Mouse (Mus musculus) C2C12 (cell line): ENCODE measurements around the gene Ndufb3. TPM values are rescaled to one million over a fixed set of nuclear protein-coding genes. Genes with fewer than 3 reads are reported as not detected.

Source experiments
- H3K27me3 ChIP-seq: one replicate; pipeline ENCODE4 v1.6.1; 2011; ENCODE audit not compliant: control insufficient read depth, insufficient read depth, insufficient read length
- H3K36me3 ChIP-seq: one replicate; pipeline ENCODE4 v1.6.1; 2011; ENCODE audit not compliant: control insufficient read depth, insufficient read depth
- H3K4me3 ChIP-seq: one replicate; pipeline ENCODE4 v1.5.1; 2011; ENCODE audit warnings: mild to moderate bottlenecking, control low read depth; ENCODE audit not compliant: poor library complexity, insufficient read depth, severe bottlenecking
- H3K79me2 ChIP-seq: one replicate; pipeline ENCODE4 v1.6.1; 2011; ENCODE audit not compliant: control insufficient read depth, insufficient read depth
- H3K79me3 ChIP-seq: one replicate; pipeline ENCODE4 v1.6.1; 2011; ENCODE audit warnings: low read depth, control low read depth
- H3ac ChIP-seq: one replicate; pipeline ENCODE3; 2011; ENCODE audit warnings: low read depth; ENCODE audit not compliant: control insufficient read depth, insufficient read length
- CEBPB ChIP-seq: IDR thresholded peaks from one replicate; pipeline ENCODE4 v1.6.1; 2011; ENCODE audit warnings: low read depth, mild to moderate bottlenecking, control low read depth, moderate library complexity
- CTCF ChIP-seq: IDR thresholded peaks from one replicate; pipeline ENCODE4 v1.5.1; 2011; ENCODE audit not compliant: control insufficient read depth, insufficient read depth, insufficient read length
- FOSL1 ChIP-seq: IDR thresholded peaks from one replicate; pipeline ENCODE4 v1.8.0; 2011; ENCODE audit warnings: mild to moderate bottlenecking, low read length; ENCODE audit not compliant: poor library complexity, insufficient read depth, severe bottlenecking
- MAX ChIP-seq: IDR thresholded peaks from one replicate; pipeline ENCODE4 v1.6.1; 2011; ENCODE audit warnings: mild to moderate bottlenecking, control low read depth
- MYOD1 ChIP-seq: IDR thresholded peaks from one replicate; pipeline ENCODE4 v1.6.1; 2011; ENCODE audit warnings: low read depth; ENCODE audit not compliant: control insufficient read depth, insufficient read length
- MYOG ChIP-seq: IDR thresholded peaks from one replicate; pipeline ENCODE4 v1.6.1; 2011; ENCODE audit not compliant: control insufficient read depth, insufficient read length; ENCODE audit errors: extremely low read depth
- USF1 ChIP-seq: IDR thresholded peaks from one replicate; pipeline ENCODE4 v1.6.1; 2011; ENCODE audit warnings: low read depth, mild to moderate bottlenecking, control low read depth, moderate library complexity
- polyA plus RNA-seq: library from polyadenylated mRNA; unstranded; fragments of >200 nt; fragmentation: generic; extraction: Trizol; gene quantifications from one replicate; pipeline ENCODE4 v1.2.1, GENCODE M21; 2012; ENCODE audit warnings: missing spikeins

Ndufb3 gene
- polyA plus RNA-seq, 1 experiment, result 123 TPM

GRCm38 (mm10) chr1:58568456-58569130, 17.6 kb upstream of the Ndufb3 start:
- H3K4me3 ChIP-seq, result no peak overlapping the region

GRCm38 (mm10) chr1:58570437-58570836, 15.7 kb upstream of the Ndufb3 start:
- no peak for TF ChIP-seq CTCF
- TF ChIP-seq MYOD1, result no peak
- TF ChIP-seq USF1, result no peak
- no peak for TF ChIP-seq FOSL1
- TF ChIP-seq MYOG, result no peak
- TF ChIP-seq MAX, result no peak
- no peak for TF ChIP-seq CEBPB
- Histone ChIP-seq H3ac (no peak overlapping the region), H3K79me3 (peaks cover 24% of the 10 kb centered on the region), H3K27me3 (no peaks in the 10 kb centered on the region), H3K36me3 (no peaks in the 10 kb centered on the region), H3K79me2 (peaks cover 56% of the 10 kb centered on the region), H3K4me3 (no peak overlapping the region)

More at GRCm38 (mm10) chr1:58568456-58569130, 17.6 kb upstream of the Ndufb3 start:
- H3K79me2 ChIP-seq, result peaks cover 41% of the 10 kb centered on the region
- H3K79me3 ChIP-seq, result peaks cover 16% of the 10 kb centered on the region
- no peaks in the 10 kb centered on the region for H3K27me3 ChIP-seq
- H3K36me3 ChIP-seq, result peaks cover 3% of the 10 kb centered on the region
- H3ac ChIP-seq, result no peak overlapping the region
- no peak for TF ChIP-seq CEBPB
- TF ChIP-seq MAX, result no peak
- no peak for TF ChIP-seq MYOD1
- TF ChIP-seq MYOG, result no peak

DNA sequence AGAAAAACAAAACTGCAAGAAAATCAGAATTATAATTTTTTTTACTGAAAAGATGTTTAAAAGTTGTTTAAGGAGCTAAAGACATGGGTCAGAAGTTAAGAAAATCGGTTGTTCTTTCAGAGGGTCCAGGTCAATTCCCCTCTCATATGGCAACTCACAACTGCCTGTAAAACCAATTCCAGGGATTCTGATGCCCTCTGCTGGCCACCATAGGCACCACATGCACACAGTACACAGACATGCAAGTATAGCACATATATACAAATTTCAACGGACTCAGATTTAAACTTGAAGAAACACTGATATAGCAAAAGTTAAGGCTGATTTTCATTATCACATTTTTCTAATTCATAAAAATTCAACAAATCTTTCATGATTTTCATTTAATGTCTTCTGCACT, 7.0 kb upstream of the Ndufb3 start:
- H3K79me2 ChIP-seq, result peaks cover 92% of the 10 kb centered on the region
- TF ChIP-seq MYOG, result no peak
- TF ChIP-seq CTCF, result no peak
- no peak for TF ChIP-seq FOSL1
- TF ChIP-seq USF1, result no peak
- no peak for TF ChIP-seq MYOD1
- no peak for TF ChIP-seq MAX
- no peak for TF ChIP-seq CEBPB
- peaks cover 41% of the 10 kb centered on the region for H3K79me3 ChIP-seq
- H3K36me3 ChIP-seq, result no peaks in the 10 kb centered on the region
- H3K27me3 ChIP-seq, result no peaks in the 10 kb centered on the region
- H3ac ChIP-seq, result no peak overlapping the region
- no peak overlapping the region for H3K4me3 ChIP-seq

- Histone ChIP-seq H3ac (no peak overlapping the region), H3K4me3 (no peak overlapping the region), H3K79me3 (peaks cover 47% of the 10 kb centered on the region), H3K36me3 (no peaks in the 10 kb centered on the region), H3K27me3 (no peaks in the 10 kb centered on the region), H3K79me2 (peaks cover 95% of the 10 kb centered on the region)
- TF ChIP-seq FOSL1, result no peak
- no peak for TF ChIP-seq USF1
- no peak for TF ChIP-seq CEBPB
- TF ChIP-seq CTCF, result no peak
- TF ChIP-seq MYOG, result no peak
- no peak for TF ChIP-seq MAX
- no peak for TF ChIP-seq MYOD1
Observed at GRCm38 (mm10) chr1:58582611-58583010, 3.6 kb upstream of the Ndufb3 start.

DNA sequence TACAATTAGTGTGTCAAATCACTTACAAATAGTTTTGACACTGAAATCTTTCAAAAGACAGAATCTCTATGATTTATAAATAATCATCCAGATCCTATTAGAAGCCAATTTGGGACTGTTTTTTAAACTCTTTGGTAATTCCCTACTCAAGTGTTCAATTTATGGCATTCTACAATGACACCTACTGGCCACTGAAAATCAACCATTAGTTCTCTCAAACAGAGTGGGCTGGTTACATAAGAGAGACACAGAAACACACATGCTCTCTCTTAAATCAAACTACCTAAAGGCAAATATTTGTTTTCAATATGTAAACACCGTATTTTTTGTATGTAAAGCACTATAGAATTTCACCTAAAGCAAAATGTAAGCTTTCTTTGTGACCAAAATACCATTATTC, 1.9 kb upstream of the Ndufb3 start:
- no peaks in the 10 kb centered on the region for H3K36me3 ChIP-seq
- peaks cover 94% of the 10 kb centered on the region for H3K79me2 ChIP-seq
- H3K79me3 ChIP-seq, result peaks cover 48% of the 10 kb centered on the region
- H3K4me3 ChIP-seq, result no peak overlapping the region
- H3K27me3 ChIP-seq, result no peaks in the 10 kb centered on the region
- TF ChIP-seq CTCF, result no peak
- TF ChIP-seq MYOG, result no peak
- TF ChIP-seq MYOD1, result no peak
- TF ChIP-seq FOSL1, result no peak
- no peak for TF ChIP-seq USF1
- TF ChIP-seq MAX, result no peak
- TF ChIP-seq CEBPB, result no peak
- H3ac ChIP-seq, result no peak overlapping the region
